Mouse (Mus musculus) stomach, embryonic 16.5 days (tissue): ENCODE measurements around the gene Olfr59. TPM values are rescaled to one million over a fixed set of nuclear protein-coding genes. Genes with fewer than 3 reads are reported as not detected.

ENCODE experiments used
- ATAC-seq: fragments of 200-750 bp; cut with Nextera tagmentation; 2 replicates; pipeline ENCODE4 v1.8.0; 2017; ENCODE audit warnings: moderate number of reproducible peaks, moderate TSS enrichment; ENCODE audit not compliant: insufficient read depth, low FRiP score
- H3K27ac ChIP-seq: fragments of 300-500 bp; sonication (generic); 2 replicates; pipeline ENCODE4 v1.5.1; 2014; ENCODE audit warnings: low read length
- H3K27me3 ChIP-seq: fragments of 300-500 bp; sonication (generic); 2 replicates; pipeline ENCODE4 v1.6.1; 2014; ENCODE audit warnings: low read length, control low read depth, mixed read lengths; ENCODE audit not compliant: control insufficient read depth, insufficient read depth
- H3K36me3 ChIP-seq: fragments of 300-500 bp; sonication (generic); 2 replicates; pipeline ENCODE4 v1.6.1; 2014; ENCODE audit warnings: low read length; ENCODE audit not compliant: control insufficient read depth, insufficient read depth
- H3K4me1 ChIP-seq: fragments of 300-500 bp; sonication (generic); 2 replicates; pipeline ENCODE4 v1.6.1; 2014; ENCODE audit warnings: low read length, control low read depth, mixed read lengths; ENCODE audit not compliant: control insufficient read depth, insufficient read depth
- H3K4me2 ChIP-seq: fragments of 300-500 bp; sonication (generic); 2 replicates; pipeline ENCODE4 v1.6.1; 2014; ENCODE audit warnings: low read depth, low read length, mixed read lengths
- H3K4me3 ChIP-seq: fragments of 300-500 bp; sonication (generic); replicated peaks from 2 replicates; pipeline ENCODE4 v1.5.1; 2014; ENCODE audit warnings: mild to moderate bottlenecking, low read length
- H3K9ac ChIP-seq: fragments of 300-500 bp; sonication (generic); 2 replicates; pipeline ENCODE4 v1.6.1; 2014; ENCODE audit warnings: low read length
- H3K9me3 ChIP-seq: fragments of 300-500 bp; sonication (generic); replicated peaks from 2 replicates; pipeline ENCODE4 v1.6.1; 2016; ENCODE audit warnings: low read length, control low read depth; ENCODE audit not compliant: control insufficient read depth
- WGBS: fragments of 180-500 bp; shearing (Covaris S2); extraction: QIAGEN DNeasy Blood & Tissue Kit; methylation state at CpG from one replicate; pipeline ENCODE4 v1.1.7; 2014; 5-methylcytosine and 5-hydroxymethylcytosine counted together
- polyA plus RNA-seq: library from polyadenylated mRNA; unstranded; fragments of >200 nt; fragmentation: Nextera tagmentation; extraction: Ambion mirVana; gene quantifications from 2 replicates; pipeline ENCODE4 v1.2.1, GENCODE M21; 2015

The Olfr59 gene
- not detected in 2 replicates for polyA plus RNA-seq

DNA sequence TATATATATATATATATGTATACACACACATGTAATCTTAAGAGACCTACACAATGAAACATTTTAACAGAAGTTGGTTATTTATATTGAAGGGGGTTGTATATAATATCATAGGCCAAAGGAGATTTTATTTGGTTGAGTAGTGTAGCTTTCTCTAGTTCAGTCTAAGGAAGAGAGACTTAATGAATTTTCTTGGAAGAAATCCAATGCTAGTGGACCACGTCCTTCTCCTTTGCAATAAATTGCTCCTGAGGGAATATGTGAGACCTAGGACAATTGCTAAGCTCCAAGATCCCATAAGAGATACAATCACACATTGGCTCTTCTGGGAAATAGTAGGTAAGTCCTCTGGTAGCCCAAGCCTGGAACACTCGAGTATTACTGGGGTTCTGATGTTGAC lies at the start of gene Olfr59:
TSS of gene Olfr59 (plus strand) at position 301 of the 400 bp plus-strand sequence.
- Histone ChIP-seq H3K27me3 (no peaks in the 10 kb centered on the region), H3K4me1 (no peaks in the 10 kb centered on the region), H3K4me3 (no peak within 1 kb of the TSS), H3K36me3 (no peaks in the 10 kb centered on the region), H3K9ac (no peak within 1 kb of the TSS), H3K4me2 (no peak within 1 kb of the TSS), H3K9me3 (no peaks in the 10 kb centered on the region), H3K27ac (no peak within 1 kb of the TSS)
- 42% methylated on average over 2 of the region's 2 CpGs for WGBS
- no peak for ATAC-seq

DNA sequence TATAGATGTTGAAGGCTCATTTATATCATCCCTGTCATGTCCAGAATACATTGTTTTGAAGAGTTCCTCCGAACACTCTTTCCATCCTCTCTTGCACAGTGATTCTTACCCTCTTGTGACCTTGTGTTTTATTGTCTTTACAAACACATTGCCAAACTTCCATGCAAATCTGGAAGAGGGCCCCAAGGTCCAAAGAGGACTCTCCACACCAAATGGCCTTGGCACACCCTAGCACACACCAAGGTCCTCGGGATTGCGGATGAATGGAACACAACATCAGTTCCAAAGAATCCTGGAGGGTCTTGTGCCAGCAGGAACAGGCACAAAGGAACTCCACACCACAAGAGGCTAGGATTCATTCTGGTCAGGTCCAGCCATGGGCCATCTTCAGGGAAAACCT lies 42.3 kb upstream of the Olfr59 start:
- Histone ChIP-seq H3K4me2 (no peak overlapping the region), H3K9ac (no peak overlapping the region), H3K4me1 (no peaks in the 10 kb centered on the region), H3K27me3 (no peaks in the 10 kb centered on the region), H3K9me3 (no peaks in the 10 kb centered on the region), H3K36me3 (no peaks in the 10 kb centered on the region), H3K4me3 (no peak overlapping the region), H3K27ac (no peak overlapping the region)
- WGBS, result 89% methylated on average over 3 of the region's 3 CpGs
- ATAC-seq, result no peak

DNA sequence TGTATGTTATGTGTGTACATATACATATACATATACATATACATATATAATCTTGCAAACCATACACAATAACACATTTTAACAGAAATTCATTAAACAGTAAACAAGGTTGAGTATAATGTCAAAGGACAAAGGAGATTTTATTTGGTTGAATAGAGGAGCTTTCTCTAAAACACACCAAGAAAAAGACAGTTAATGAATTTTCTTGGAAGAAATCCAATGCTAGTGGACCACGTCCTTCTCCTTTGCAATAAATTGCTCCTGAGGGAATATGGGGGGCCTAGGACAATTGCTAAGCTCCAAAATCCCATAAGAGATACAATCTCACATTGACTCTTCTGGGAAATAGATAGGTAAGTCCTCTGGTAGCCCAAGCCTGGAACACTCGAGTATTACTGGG lies 24.0 kb upstream of the Olfr59 start, which contains the start of gene Olfr406:
TSS of gene Olfr406 (plus strand) at position 301 of the 400 bp plus-strand sequence.
- no peaks in the 10 kb centered on the region for H3K27me3 ChIP-seq
- H3K36me3 ChIP-seq, result no peaks in the 10 kb centered on the region
- H3K9me3 ChIP-seq, result no peaks in the 10 kb centered on the region
- ATAC-seq, result no peak
- no peak within 1 kb of the TSS for H3K9ac ChIP-seq
- H3K27ac ChIP-seq, result no peak within 1 kb of the TSS
- H3K4me3 ChIP-seq, result no peak within 1 kb of the TSS
- no peaks in the 10 kb centered on the region for H3K4me1 ChIP-seq
- 35% methylated on average over 2 of the region's 2 CpGs for WGBS
- no peak within 1 kb of the TSS for H3K4me2 ChIP-seq

DNA sequence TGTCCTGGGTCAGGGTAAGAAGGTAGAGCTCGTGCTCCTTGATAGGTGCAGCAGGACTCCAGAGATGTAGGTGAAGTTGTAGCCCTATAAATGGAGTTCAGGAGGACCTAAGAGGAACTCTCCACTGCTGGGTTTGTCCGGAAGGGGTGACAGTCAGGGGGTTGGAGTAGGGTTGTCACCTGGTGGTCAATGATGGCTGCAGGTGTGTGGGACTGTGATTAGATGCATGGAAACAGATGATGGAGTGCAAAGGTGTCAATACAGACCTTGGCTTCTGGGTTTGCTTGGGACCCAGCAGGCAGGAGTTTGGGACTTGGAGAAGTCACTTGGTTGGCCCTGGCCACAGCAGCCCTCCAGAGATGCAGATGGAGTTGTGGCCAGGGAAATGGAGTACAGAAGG lies 3.7 kb downstream of the Olfr59 start:
- Histone ChIP-seq H3K36me3 (no peaks in the 10 kb centered on the region), H3K4me1 (no peaks in the 10 kb centered on the region), H3K9ac (no peak overlapping the region), H3K9me3 (no peaks in the 10 kb centered on the region), H3K27me3 (no peaks in the 10 kb centered on the region), H3K4me3 (no peak overlapping the region), H3K4me2 (no peak overlapping the region), H3K27ac (no peak overlapping the region)
- no peak for ATAC-seq
- WGBS, result 78% methylated on average over 2 of the region's 2 CpGs

DNA sequence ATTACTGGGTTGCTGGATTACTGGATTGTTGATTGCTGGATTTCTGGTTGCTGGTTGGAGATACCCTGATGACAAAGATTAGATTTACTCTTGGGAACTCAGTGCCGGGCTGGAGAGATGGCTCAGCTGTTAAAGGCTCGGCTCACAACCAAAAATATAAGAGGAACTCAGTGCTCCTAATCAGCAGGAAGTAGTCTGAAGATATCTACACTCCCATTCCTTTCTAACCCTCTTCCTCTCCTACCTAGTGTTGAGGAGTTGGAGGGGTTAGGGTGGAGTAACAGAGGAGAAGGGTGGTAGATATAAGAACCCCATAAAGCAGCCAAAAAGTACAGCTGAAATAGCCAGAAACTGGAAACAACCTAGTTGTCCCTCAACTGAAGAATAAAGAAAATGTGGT lies 42.5 kb downstream of the Olfr59 start:
- no peak overlapping the region for H3K4me2 ChIP-seq
- H3K9me3 ChIP-seq, result no peaks in the 10 kb centered on the region
- no peaks in the 10 kb centered on the region for H3K4me1 ChIP-seq
- H3K27ac ChIP-seq, result no peak overlapping the region
- no peaks in the 10 kb centered on the region for H3K36me3 ChIP-seq
- no peak overlapping the region for H3K9ac ChIP-seq
- 68% methylated on average over 2 of the region's 2 CpGs for WGBS
- ATAC-seq, result no peak
- no peak overlapping the region for H3K4me3 ChIP-seq
- no peaks in the 10 kb centered on the region for H3K27me3 ChIP-seq

DNA sequence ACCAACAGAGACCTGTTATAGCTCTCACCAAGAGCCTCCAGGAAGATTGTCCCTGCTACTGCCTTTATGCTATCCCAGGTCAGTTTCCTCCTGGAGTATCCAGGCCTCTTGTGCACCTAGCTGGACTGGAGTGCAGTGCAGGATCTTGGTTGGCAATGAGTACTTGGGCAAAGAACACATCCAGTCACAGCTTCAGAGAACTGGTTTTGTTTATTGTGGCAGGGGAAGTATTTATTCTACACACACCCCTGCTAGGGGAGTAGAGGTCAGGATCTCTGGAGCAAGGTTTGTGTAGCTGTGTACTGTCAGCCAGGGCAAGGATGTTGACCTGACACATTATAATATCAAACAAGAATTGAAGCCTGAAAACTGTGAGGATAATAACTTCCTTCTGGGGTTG lies 45.2 kb downstream of the Olfr59 start:
- Histone ChIP-seq H3K27me3 (no peaks in the 10 kb centered on the region), H3K4me1 (no peaks in the 10 kb centered on the region), H3K36me3 (no peaks in the 10 kb centered on the region), H3K4me3 (no peak overlapping the region), H3K4me2 (no peak overlapping the region), H3K9ac (no peak overlapping the region), H3K27ac (no peak overlapping the region), H3K9me3 (no peaks in the 10 kb centered on the region)
- no peak for ATAC-seq

DNA sequence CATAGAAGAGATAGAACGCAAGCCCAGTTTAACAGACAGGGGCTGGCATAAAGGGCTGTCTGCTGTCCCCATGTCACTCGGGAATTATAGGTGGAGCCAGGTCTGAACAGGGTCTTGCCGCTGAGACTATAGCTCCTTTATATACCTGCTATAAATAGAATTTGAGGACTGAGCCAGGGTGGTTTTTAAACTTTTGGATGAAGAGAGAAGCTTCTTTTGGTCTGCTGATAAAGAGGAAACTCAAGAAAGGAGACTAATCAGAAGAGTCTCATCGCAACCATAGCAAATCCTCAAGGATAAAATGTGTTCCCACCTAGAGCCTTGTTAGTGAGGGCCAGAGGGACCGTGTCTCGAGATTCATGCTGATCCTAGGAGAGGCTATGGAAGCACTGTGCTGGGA lies 54.4 kb downstream of the Olfr59 start, which contains the start of gene Olfr410:
TSS of gene Olfr410 (minus strand) at position 101 of the 400 bp plus-strand sequence.
- Histone ChIP-seq H3K27me3 (no peaks in the 10 kb centered on the region), H3K4me3 (no peak within 1 kb of the TSS), H3K9ac (no peak within 1 kb of the TSS), H3K4me1 (no peaks in the 10 kb centered on the region), H3K27ac (no peak within 1 kb of the TSS), H3K4me2 (no peak within 1 kb of the TSS), H3K9me3 (no peaks in the 10 kb centered on the region), H3K36me3 (no peaks in the 10 kb centered on the region)
- 78% methylated on average over 6 of the region's 6 CpGs for WGBS
- no peak for ATAC-seq

Other genes with a start within 250 kb of the Olfr59 start
- gene Olfr139, start 227.2 kb upstream of the Olfr59 start, polyA plus RNA-seq, result not detected in 2 replicates
- not detected in 2 replicates for gene Olfr399, start 227.1 kb upstream of the Olfr59 start, polyA plus RNA-seq
- gene Zfp616, start 213.8 kb upstream of the Olfr59 start, polyA plus RNA-seq, result not detected in 2 replicates
- gene Olfr401, start 170.0 kb upstream of the Olfr59 start, polyA plus RNA-seq, result not detected in 2 replicates
- gene Olfr402, start 130.2 kb upstream of the Olfr59 start, polyA plus RNA-seq, result not detected in 2 replicates
- not detected in 2 replicates for gene Olfr403, start 97.5 kb upstream of the Olfr59 start, polyA plus RNA-seq
- not detected in 2 replicates for gene Olfr43, start 72.4 kb upstream of the Olfr59 start, polyA plus RNA-seq
- gene Olfr406, start 23.9 kb upstream of the Olfr59 start, polyA plus RNA-seq, result not detected in 2 replicates
- gene Olfr410, start 54.3 kb downstream of the Olfr59 start, polyA plus RNA-seq, result not detected in 2 replicates
- not detected in 2 replicates for gene Olfr411, start 68.9 kb downstream of the Olfr59 start, polyA plus RNA-seq
- not detected in 2 replicates for gene Olfr412, start 78.3 kb downstream of the Olfr59 start, polyA plus RNA-seq